Mouse (Mus musculus): ENCODE results near the gene Midn. TPM values are rescaled to one million over a fixed set of nuclear protein-coding genes. Genes with fewer than 3 reads are reported as not detected.

Gene Midn
- polyA plus RNA-seq, 1 experiment from 2014 or later, result 22.2 TPM

DNA sequence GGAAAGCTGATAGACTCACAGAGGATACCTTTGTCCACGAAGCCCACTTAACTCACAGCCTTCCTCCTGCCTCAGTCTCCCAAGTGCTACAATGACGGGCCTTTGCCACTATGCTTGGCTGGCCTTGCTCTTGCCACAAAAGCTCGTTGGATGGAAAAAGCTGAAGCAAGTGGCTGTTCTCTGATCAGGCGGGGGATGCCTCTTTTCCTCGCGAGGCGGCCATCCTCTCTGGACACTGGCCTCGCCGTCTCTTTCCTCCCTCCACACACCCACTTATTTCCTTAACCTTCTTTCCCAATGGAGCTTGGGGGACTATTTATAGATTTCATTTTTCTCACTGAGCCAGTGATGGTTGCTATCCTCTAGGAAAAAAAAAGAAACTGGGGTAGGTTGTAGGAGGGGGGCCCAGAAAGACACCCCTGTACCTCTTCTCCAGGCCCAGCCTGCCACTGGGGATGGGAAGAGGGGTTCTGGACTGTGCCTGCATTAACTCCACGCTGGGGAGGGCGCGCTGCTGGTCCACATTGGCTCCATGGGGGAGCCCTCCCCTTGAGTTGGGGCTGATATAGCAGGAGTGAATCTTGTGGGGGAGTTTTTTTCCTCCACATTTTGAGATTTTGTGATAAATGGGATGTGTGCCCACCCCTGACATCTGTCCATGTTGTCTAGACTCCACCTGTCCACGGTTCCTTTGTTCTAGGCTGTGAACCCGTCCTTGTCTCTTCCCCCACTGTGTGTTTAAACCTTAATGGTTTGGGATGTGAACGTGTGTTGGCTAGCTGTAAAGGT is 9.3 kb downstream of the Midn start:
- H3K4me3 ChIP-seq, result peak overlapping the region; percentile 99
- no peaks in the 10 kb centered on the region for H3K27me3 ChIP-seq (replicated peaks; ENCODE audit: low read depth, poor library complexity, severe bottlenecking)
- peaks cover 64% of the 10 kb centered on the region for H3K36me3 ChIP-seq (replicated peaks)
- no peaks in the 10 kb centered on the region for H3K9me3 ChIP-seq
- peak overlapping the region; percentile 61; the same call in 1 of the 2 replicates for H3K27ac ChIP-seq (replicated peaks)
- DNase-seq (ENCODE audit: low spot score), result no peak
- WGBS, result 65% methylated on average over 15 of the region's 15 CpGs
- peaks cover 100% of the 10 kb centered on the region for H3K4me1 ChIP-seq

DNA sequence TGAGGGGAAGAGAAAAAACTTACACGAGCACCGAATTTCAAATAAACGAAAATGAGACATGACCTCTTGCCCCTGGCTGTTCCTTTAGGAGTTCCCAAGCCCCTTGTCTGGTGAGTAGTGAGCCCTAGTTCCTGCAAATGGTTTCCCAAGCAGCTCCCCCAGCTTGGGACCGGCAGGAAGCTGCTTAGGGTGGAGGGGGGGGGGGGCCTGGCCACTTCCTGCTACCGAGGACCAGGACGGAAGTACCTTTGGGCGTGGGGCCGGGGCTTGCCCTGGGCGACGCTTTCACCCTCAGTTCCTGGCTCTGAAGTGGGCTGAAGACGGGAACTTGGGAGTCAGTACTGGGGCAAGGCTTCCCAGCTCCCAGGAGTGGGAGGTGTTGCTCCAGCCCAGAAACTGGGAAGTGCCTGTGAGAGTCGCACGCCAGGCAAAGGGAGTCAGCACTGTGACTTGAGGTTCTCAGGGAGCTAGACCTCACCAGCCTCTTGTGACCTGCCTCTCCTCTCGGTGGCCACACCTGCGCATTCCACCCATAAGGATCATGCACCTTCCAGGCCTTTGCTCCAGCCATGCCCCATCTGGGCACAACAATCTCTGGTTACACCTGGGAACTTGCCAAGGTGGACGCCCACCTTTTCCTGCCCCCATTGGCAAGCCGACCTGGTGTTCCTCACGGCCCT is 10.4 kb downstream of the Midn start:
- DNase-seq (ENCODE audit: low spot score), result peak; percentile 76
- Histone ChIP-seq H3K4me1 (peaks cover 100% of the 10 kb centered on the region), H3K4me3 (peak overlapping the region; percentile 59), H3K36me3 (replicated peaks) (peaks cover 53% of the 10 kb centered on the region), H3K27me3 (replicated peaks; ENCODE audit: low read depth, poor library complexity, severe bottlenecking) (no peaks in the 10 kb centered on the region), H3K27ac (replicated peaks) (peak overlapping the region; percentile 94), H3K9me3 (no peaks in the 10 kb centered on the region)
- WGBS, result 13% methylated on average over 18 of the region's 18 CpGs

- peaks cover 46% of the 10 kb centered on the region for H3K36me3 ChIP-seq (replicated peaks)
- 7% methylated on average over 12 of the region's 12 CpGs for WGBS
Observed at GRCm38 (mm10) chr10:80159021-80159560, 11.0 kb downstream of the Midn start.

GRCm38 (mm10) chr10:80159561-80160454 is 11.7 kb downstream of the Midn start:
- Histone ChIP-seq H3K4me3 (peak overlapping the region; percentile 59), H3K27me3 (replicated peaks; ENCODE audit: low read depth, poor library complexity, severe bottlenecking) (no peaks in the 10 kb centered on the region), H3K36me3 (replicated peaks) (peaks cover 39% of the 10 kb centered on the region), H3K9me3 (no peaks in the 10 kb centered on the region), H3K4me1 (peaks cover 99% of the 10 kb centered on the region), H3K27ac (replicated peaks) (peak overlapping the region; percentile 94)
- under 1% methylated on average over 55 of the region's 55 CpGs for WGBS
- DNase-seq (ENCODE audit: low spot score), result peak; percentile 97

More at GRCm38 (mm10) chr10:80159021-80159560, 11.0 kb downstream of the Midn start:
- Histone ChIP-seq H3K27me3 (replicated peaks; ENCODE audit: low read depth, poor library complexity, severe bottlenecking) (no peaks in the 10 kb centered on the region), H3K4me3 (peak overlapping the region; percentile 59), H3K4me1 (peaks cover 99% of the 10 kb centered on the region), H3K27ac (replicated peaks) (peak overlapping the region; percentile 94), H3K9me3 (no peaks in the 10 kb centered on the region)
- DNase-seq (ENCODE audit: low spot score), result peak; percentile 73

DNA sequence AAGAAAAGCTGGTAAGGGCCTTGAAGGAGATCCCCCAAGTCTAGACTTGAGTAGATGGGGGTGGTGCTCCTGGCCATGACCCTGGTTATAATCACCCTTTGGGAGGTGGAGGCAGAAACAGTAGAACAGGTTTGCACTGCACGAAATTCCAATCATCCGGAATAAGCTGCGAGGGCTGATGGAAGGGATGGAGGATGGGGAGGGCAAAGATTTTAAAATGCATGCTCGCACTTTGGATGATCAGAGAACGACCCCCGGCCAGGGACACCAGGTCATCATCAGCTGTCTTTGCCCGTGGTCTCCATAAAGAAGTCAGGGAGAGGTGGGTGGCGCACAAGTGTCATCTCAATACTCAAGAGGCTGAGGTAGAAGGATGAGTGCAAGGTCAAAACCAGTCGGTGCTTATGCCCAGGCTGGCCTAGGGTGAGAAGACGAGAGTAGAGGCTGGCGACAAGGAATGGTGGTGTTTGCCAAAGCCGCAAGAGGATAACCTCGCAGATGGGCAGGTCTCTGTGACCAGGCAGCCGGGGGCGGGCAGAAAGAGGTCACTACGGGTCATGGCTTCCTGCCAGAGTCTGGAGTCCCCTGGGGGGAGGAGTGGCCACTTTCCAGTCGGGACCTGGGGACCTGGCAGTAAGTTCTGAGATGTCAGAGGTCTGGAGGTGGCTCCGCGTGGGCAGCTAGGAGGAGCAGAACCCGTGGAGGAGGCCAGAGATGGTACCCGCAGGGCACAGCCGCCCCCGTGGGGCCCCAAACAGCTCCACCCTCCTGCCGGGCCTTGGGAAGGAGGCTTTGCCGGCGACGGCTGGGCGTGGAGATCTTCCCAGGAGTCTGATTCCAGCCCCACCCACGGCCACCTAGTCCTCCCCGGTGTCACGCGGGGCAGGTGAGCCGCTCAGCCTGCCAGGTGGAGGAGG is 12.6 kb downstream of the Midn start:
- Histone ChIP-seq H3K4me1 (peaks cover 99% of the 10 kb centered on the region), H3K9me3 (no peaks in the 10 kb centered on the region), H3K27ac (replicated peaks) (peak overlapping the region; percentile 94), H3K36me3 (replicated peaks) (peaks cover 30% of the 10 kb centered on the region), H3K27me3 (replicated peaks; ENCODE audit: low read depth, poor library complexity, severe bottlenecking) (no peaks in the 10 kb centered on the region), H3K4me3 (peak overlapping the region; percentile 59)
- WGBS, result 1% methylated on average over 33 of the region's 33 CpGs
- DNase-seq (ENCODE audit: low spot score), result peak; percentile 83

GRCm38 (mm10) chr10:80161522-80162242 is 13.6 kb downstream of the Midn start:
- Histone ChIP-seq H3K4me3 (peak overlapping the region; percentile 59), H3K27me3 (replicated peaks; ENCODE audit: low read depth, poor library complexity, severe bottlenecking) (no peaks in the 10 kb centered on the region), H3K27ac (replicated peaks) (peak overlapping the region; percentile 94), H3K9me3 (no peaks in the 10 kb centered on the region), H3K36me3 (replicated peaks) (peaks cover 20% of the 10 kb centered on the region), H3K4me1 (peaks cover 98% of the 10 kb centered on the region)
- peak; percentile 79 for DNase-seq (ENCODE audit: low spot score)
- 6% methylated on average over 7 of the region's 7 CpGs for WGBS

DNA sequence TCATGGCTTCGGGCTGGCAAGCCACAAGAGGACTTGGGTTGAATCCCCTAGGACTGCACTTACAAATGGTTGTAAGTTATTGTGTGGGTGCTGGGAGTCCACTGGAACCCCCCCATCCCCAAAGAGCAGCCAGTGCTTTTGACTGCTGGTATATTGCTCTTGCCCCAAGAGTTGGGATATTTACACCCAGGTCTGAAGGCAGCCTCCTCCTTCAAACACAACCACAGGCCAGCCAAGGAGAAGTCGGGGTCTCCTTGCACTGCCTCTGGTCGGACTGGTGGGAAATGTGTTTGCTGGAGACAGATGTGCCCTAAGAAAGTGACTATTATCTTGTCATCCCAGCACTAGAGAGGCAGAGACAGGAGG is 14.2 kb downstream of the Midn start:
- H3K4me3 ChIP-seq, result peak overlapping the region; percentile 59
- DNase-seq (ENCODE audit: low spot score), result no peak
- WGBS, result 68% methylated on average over 3 of the region's 3 CpGs
- no peaks in the 10 kb centered on the region for H3K9me3 ChIP-seq
- H3K4me1 ChIP-seq, result peaks cover 98% of the 10 kb centered on the region
- H3K27me3 ChIP-seq (replicated peaks; ENCODE audit: low read depth, poor library complexity, severe bottlenecking), result no peaks in the 10 kb centered on the region
- H3K27ac ChIP-seq (replicated peaks), result peak overlapping the region; percentile 94
- H3K36me3 ChIP-seq (replicated peaks), result peaks cover 15% of the 10 kb centered on the region

GRCm38 (mm10) chr10:80162716-80163299 is 14.7 kb downstream of the Midn start:
- H3K4me3 ChIP-seq, result peak overlapping the region; percentile 59
- no peaks in the 10 kb centered on the region for H3K9me3 ChIP-seq
- WGBS, result 57% methylated on average over 6 of the region's 6 CpGs
- peaks cover 10% of the 10 kb centered on the region; the same call in 1 of the 2 replicates for H3K36me3 ChIP-seq (replicated peaks)
- DNase-seq (ENCODE audit: low spot score), result no peak
- H3K4me1 ChIP-seq, result peaks cover 92% of the 10 kb centered on the region
- no peaks in the 10 kb centered on the region for H3K27me3 ChIP-seq (replicated peaks; ENCODE audit: low read depth, poor library complexity, severe bottlenecking)
- peak overlapping the region; percentile 94 for H3K27ac ChIP-seq (replicated peaks)

DNA sequence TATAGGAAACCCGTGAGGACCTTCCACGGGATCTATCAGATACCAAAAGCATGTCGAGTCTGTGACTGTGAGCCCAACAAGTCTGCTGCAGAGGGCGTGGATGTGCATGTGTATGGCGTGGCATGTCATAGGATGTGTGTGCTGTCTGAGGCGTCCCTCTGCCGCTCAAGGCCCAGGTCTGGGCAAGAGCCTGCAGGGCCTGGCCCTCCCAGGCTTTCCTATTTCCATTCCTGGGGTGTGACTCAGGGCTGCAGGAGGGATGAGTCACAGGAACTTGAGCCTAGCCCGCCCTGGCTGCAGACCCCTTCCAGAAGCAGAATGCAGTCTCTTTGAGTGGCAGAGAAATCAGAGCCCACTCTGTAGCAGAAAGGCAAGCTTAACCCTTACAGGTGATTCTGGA is 15.6 kb downstream of the Midn start:
- Histone ChIP-seq H3K4me3 (peak overlapping the region; percentile 58), H3K27me3 (replicated peaks; ENCODE audit: low read depth, poor library complexity, severe bottlenecking) (no peaks in the 10 kb centered on the region), H3K27ac (replicated peaks) (0 out of 2 replicates have a peak overlapping the region, but pooled peaks have one; percentile 12), H3K36me3 (replicated peaks) (peaks cover 2% of the 10 kb centered on the region; the same call in 1 of the 2 replicates), H3K4me1 (peaks cover 86% of the 10 kb centered on the region), H3K9me3 (no peaks in the 10 kb centered on the region)
- no peak for DNase-seq (ENCODE audit: low spot score)
- 74% methylated on average over 8 of the region's 8 CpGs for WGBS

DNA sequence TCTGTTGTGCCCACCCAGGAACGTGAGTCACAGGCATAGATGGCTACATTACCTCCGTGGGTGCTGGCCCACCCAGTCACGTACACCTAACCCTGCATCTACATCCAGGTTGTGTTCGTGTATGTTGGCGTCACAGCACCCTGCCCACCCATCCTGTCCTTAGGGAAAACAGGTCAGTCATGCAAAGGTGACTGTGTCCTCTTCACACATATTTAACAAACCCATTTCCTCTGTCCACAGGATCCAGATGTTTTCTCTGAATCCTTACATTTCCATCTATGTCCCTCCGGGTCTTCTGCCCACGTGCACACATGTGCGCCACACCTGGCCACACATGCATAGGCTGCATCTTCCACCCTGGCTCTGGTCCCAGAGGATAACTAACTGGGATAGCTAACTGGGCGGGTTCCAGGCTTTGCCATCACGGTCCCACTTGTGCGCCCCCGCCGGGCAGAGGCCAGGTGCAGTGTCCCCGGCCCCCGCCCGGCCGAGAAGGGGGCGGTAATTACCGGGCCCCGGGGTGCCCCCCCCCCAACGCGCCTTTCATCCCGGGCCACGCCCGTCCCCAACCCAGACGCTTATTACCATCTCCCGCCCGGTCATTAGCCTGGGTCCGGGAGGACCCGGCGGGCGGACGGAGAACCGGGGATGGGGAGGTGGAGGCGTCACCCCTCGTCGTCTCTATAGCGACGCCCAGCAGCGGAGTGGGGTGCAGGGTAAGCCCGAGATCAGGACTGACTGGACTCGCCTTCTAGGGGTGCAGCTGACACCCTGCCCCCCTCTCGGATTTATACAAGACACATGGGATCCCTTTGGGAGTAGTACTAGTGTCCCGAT is 16.3 kb downstream of the Midn start:
- Histone ChIP-seq H3K36me3 (replicated peaks) (peaks cover 7% of the 10 kb centered on the region), H3K27ac (replicated peaks) (peak overlapping the region; percentile 76), H3K4me3 (peak overlapping the region; percentile 58), H3K27me3 (replicated peaks; ENCODE audit: low read depth, poor library complexity, severe bottlenecking) (no peaks in the 10 kb centered on the region), H3K9me3 (no peaks in the 10 kb centered on the region), H3K4me1 (peaks cover 86% of the 10 kb centered on the region)
- 9% methylated on average over 44 of the region's 44 CpGs for WGBS
- no peak for DNase-seq (ENCODE audit: low spot score)
